Mouse (Mus musculus) megakaryocyte, adult 5-6 weeks (primary cell): Measurements from ENCODE around the gene A030014E15Rik. TPM values are rescaled to one million over a fixed set of nuclear protein-coding genes. Genes with fewer than 3 reads are reported as not detected.

Source experiments
- total RNA-seq, 2 experiments: library from RNA; stranded (forward) in 1 of 2; stranded (reverse) in 1 of 2; fragments of 153-499, 151-499 nt in 1 of 2; fragments of 221-1000, 200-1000 nt in 1 of 2; gene quantifications; 2 replicates each; pipeline versions ENCODE4 v1.2.3 to v1.2.4; 2015 to 2017

A030014E15Rik gene
- total RNA-seq, 2 experiments from 2014 or later: not detected

Other genes with a start within 250 kb of the A030014E15Rik start
- gene Mff, start 200.0 kb upstream of the A030014E15Rik start, total RNA-seq (2015): 131 and 148 TPM in 2 replicates
- gene Mff, start 200.0 kb upstream of the A030014E15Rik start, total RNA-seq (2017): 83.4 and 116 TPM in 2 replicates
- gene Tm4sf20, start 156.5 kb upstream of the A030014E15Rik start, total RNA-seq (2015): not detected in 2 replicates
- not detected in 2 replicates for gene Tm4sf20, start 156.5 kb upstream of the A030014E15Rik start, total RNA-seq (2017)
- gene Gm47791, start 153.7 kb upstream of the A030014E15Rik start, total RNA-seq (2015): not detected in 2 replicates
- gene Gm47791, start 153.7 kb upstream of the A030014E15Rik start, total RNA-seq (2017): not detected in 2 replicates
- 57.0 and 61.1 TPM in 2 replicates for gene Agfg1, start 85.4 kb upstream of the A030014E15Rik start, total RNA-seq (2015)
- 48.0 and 48.3 TPM in 2 replicates for gene Agfg1, start 85.4 kb upstream of the A030014E15Rik start, total RNA-seq (2017)
- gene A030005L19Rik, start 11.6 kb upstream of the A030014E15Rik start, total RNA-seq (2015): 0.31 and 0.34 TPM in 2 replicates
- gene A030005L19Rik, start 11.6 kb upstream of the A030014E15Rik start, total RNA-seq (2017): not detected in 2 replicates
- not detected in 2 replicates for gene Gm6217, start 6.5 kb downstream of the A030014E15Rik start, total RNA-seq (2015)
- gene Gm6217, start 6.5 kb downstream of the A030014E15Rik start, total RNA-seq (2017): not detected in 2 replicates
- not detected in 2 replicates for gene A030003K21Rik, start 18.5 kb downstream of the A030014E15Rik start, total RNA-seq (2015)
- gene A030003K21Rik, start 18.5 kb downstream of the A030014E15Rik start, total RNA-seq (2017): not detected in 2 replicates
- gene Gm7544, start 31.1 kb downstream of the A030014E15Rik start, total RNA-seq (2015): not detected in 2 replicates
- gene Gm7544, start 31.1 kb downstream of the A030014E15Rik start, total RNA-seq (2017): not detected in 2 replicates
- not detected in 2 replicates for gene Gm47955, start 35.4 kb downstream of the A030014E15Rik start, total RNA-seq (2015)
- not detected in 2 replicates for gene Gm47955, start 35.4 kb downstream of the A030014E15Rik start, total RNA-seq (2017)
- not detected in 2 replicates for gene Gm47959, start 75.6 kb downstream of the A030014E15Rik start, total RNA-seq (2015)
- not detected in 2 replicates for gene Gm47959, start 75.6 kb downstream of the A030014E15Rik start, total RNA-seq (2017)
- not detected in 2 replicates for gene Slc19a3, start 113.5 kb downstream of the A030014E15Rik start, total RNA-seq (2015)
- not detected in 2 replicates for gene Slc19a3, start 113.5 kb downstream of the A030014E15Rik start, total RNA-seq (2017)
- not detected in 2 replicates for gene Krtap28-10, start 117.6 kb downstream of the A030014E15Rik start, total RNA-seq (2015)
- gene Krtap28-10, start 117.6 kb downstream of the A030014E15Rik start, total RNA-seq (2017): not detected in 2 replicates
- not detected in 2 replicates for gene Gm47969, start 120.0 kb downstream of the A030014E15Rik start, total RNA-seq (2015)
- gene Gm47969, start 120.0 kb downstream of the A030014E15Rik start, total RNA-seq (2017): not detected in 2 replicates
- gene A030005K14Rik, start 134.5 kb downstream of the A030014E15Rik start, total RNA-seq (2015): not detected in 2 replicates
- gene A030005K14Rik, start 134.5 kb downstream of the A030014E15Rik start, total RNA-seq (2017): not detected in 2 replicates
- gene Krtap28-13, start 136.0 kb downstream of the A030014E15Rik start, total RNA-seq (2015): not detected in 2 replicates
- gene Krtap28-13, start 136.0 kb downstream of the A030014E15Rik start, total RNA-seq (2017): not detected in 2 replicates
- gene Ccl20, start 191.8 kb downstream of the A030014E15Rik start, total RNA-seq (2015): not detected in 2 replicates
- gene Ccl20, start 191.8 kb downstream of the A030014E15Rik start, total RNA-seq (2017): not detected in 2 replicates
- gene Daw1, start 234.8 kb downstream of the A030014E15Rik start, total RNA-seq (2015): not detected in 2 replicates
- not detected in 2 replicates for gene Daw1, start 234.8 kb downstream of the A030014E15Rik start, total RNA-seq (2017)